Mouse (Mus musculus) induced T-regulatory cell, adult 2 months (primary cell): ENCODE results near the gene Mdm4.
"Not testable (repeated sequence)": the region's sequence is repeated elsewhere in the genome, so short reads cannot be mapped to it uniquely, and the experiment has no call there.

Experiments used
- DNase-seq: peaks from one replicate; pipeline ENCODE4 v3.0.0-alpha.2; 2012; ENCODE audit warnings: low read depth

Mdm4 gene

DNA sequence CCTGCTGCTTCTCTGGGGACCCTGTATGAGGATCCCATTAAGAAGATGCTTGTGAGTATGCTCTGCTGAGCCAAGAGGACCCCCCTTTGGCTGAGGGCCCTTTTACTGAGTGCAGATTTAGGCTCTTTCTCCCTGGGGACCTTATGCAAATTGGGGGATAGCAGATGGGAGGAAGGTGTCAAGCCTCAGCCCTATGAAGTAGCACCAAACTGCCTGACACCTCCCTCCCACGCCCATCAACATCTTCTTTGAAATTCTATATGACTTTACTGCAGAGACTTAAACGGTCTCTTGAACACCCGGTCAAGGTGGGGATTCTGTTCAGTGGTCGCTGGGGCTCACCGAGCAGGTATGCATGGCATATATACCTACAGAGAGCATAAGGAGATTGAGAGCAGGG lies 22.7 kb upstream of the Mdm4 start:
- DNase-seq: no peak

DNA sequence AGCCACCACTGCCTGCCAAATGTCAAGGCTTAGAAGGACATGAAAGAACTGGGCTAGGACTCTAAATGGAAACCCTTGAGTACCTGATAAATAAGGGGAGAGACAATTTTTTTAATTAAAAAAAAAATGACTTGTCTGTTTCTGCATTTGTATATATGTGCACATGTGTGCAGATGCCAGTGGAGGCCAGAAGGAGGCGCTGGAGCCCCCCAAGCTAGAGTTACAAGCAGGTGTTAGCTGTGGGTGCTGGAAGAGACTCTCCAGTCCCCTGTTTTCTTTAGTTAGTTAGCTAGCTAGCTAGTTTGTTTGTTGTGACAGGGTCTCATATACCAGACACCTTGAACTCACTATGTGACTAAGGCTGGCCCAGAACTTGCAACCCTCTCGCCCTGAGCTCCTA lies 21.5 kb upstream of the Mdm4 start:
- DNase-seq: no peak

DNA sequence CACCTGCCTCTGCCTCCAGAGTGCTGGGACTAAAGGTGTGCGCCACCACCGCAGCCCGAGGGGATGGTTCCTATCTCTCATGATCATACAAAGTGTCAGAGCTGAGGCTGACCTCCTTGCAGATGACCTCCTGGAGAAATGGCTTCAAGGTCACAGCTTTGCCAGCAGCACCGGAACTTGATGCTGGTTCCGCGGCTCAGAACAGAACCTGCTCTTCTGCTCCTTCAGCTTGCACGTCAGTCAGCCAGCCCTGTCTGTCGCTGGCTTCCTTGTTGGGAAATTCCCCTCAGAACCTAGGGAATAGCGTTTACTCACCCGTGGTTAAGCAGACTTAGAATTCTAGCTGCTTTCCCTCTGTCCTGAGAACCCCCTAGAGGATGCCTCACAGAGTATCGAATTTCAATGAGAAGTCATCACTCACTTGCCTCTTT lies 19.7 kb upstream of the Mdm4 start:
- DNase-seq: no peak

GRCm38 (mm10) chr1:133048690-133049089 lies 18.3 kb upstream of the Mdm4 start:
- DNase-seq: no peak

- DNase-seq: no peak
Measured at GRCm38 (mm10) chr1:133047575-133047974, 17.2 kb upstream of the Mdm4 start.

DNA sequence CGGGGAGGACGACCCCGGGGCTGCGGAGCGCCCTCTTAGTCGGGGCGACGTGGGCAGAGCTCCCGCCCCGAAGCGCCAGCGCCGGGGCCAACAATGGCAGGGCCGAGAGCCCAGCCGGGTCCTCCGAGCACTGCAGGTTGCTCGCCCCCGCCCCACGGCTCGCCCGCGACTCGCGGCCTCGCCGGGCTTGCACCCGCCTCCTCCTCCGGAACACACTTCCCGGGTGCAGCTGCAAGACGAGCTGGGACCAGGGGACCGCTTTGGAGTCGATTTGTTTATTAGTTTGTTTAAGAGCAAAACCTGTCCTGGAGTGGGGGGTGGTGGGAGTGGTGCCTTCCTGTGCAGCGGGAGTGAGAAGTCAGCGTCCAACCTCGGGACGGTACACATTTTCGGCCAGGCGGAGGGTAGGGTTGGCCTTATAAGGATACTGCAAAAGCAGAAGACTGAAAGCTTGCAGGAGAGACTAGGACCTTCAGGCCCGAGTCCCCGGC lies 16.1 kb upstream of the Mdm4 start:
- peak; percentile 66 for DNase-seq

- DNase-seq: peak; percentile 77
Measured at GRCm38 (mm10) chr1:133045861-133046440, 15.6 kb upstream of the Mdm4 start.

DNA sequence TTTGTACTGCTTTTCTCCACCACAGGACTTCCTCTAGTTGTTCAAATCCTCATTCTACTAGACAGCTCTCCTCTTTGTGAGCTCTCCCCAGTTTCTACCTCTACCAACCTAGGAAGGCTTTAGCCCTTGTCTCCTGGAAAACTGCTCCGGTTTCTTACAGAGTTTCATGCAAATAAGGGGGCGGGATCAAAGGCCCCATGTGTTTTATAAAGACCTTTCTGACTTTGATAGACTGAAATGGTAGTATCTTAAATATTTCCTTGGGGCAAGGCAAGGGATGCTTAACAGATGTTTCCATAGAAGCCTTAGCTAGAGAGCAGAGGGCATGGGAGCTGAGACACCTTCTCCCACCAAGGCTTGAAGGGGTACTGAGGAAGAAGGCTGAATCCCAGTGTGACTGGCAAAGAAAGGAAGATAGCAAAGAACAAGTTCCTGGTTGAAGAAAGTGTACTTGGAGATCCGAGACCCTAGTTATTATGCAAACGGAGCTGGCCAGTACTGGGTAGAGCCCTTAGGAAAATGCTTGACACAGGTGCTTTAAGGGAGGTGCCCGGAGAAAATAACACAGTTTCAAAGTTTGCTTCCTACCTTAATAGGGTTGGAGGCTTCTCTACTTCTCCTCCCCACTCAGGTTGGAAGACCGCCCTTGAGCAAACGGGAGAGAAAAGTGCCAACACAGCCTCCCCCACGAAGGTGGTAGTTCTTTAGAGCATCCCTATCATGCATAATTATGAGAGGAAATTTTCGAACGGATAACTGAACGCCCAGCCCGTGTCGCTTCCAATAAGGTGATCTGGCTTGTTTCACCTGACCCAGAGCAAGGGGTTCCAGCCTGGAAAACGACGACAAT lies 14.9 kb upstream of the Mdm4 start, which contains the start of gene Pik3c2b:
TSS of gene Pik3c2b (plus strand) at position 657 of the 850 bp plus-strand sequence.
- DNase-seq: peak; percentile 46

DNA sequence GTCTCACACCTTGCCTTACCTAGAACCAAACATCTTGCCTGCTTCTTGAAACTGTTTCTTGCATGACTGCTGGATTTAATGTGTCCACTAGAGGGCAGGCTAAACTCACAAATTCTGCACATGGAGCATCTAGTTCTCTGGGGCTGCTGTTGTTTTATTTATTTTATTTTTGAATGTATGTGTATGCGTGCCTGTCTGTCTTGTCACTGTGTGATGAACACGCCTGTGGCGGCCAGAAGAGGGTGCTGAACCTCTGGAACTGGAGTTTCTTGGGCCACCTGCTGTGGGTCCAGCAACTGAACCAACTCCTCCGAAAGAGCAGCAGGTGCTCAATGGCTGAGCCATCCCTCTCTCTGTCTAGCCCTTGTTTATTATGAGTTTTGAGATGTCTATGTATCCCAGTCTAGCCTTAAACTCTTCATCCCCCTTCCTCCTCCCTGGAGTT lies 9.2 kb upstream of the Mdm4 start:
- peak; percentile 92 for DNase-seq

DNA sequence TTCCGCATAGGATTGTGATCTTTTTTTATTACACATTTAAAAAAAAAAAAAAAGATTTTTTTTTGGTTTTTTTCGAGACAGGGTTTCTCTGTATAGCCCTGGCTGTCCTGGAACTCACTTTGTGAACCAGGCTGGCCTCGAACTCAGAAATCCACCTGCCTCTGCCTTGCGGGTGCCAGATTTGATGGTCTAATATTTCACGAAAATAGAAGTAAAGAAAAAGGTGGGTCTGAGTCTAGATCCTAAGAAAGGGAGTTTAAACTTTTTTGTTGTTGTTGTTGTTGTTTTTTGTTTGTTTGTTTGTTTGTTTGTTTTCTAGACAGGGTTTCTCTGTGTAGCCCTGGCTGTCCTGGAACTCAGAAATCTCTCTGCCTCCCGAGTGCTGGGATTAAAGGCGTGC lies 4.3 kb upstream of the Mdm4 start:
- DNase-seq: not testable (repeated sequence)

DNA sequence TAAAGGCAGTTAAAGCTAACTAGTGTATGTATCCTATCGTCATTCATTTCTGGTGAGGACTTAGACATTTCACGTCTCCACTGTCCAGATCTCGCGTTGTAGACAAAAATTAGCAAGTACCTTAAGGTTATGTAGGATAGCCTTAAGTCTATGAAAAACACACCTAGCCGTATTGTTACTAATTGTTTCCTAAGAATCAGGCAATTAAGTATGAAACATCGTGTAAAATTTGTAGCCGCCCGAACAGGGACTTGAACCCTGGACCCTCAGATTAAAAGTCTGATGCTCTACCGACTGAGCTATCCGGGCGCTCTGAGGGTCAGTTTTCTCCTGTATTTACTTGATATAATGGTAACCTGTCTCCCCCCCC lies 3.7 kb upstream of the Mdm4 start:
- no peak for DNase-seq

DNA sequence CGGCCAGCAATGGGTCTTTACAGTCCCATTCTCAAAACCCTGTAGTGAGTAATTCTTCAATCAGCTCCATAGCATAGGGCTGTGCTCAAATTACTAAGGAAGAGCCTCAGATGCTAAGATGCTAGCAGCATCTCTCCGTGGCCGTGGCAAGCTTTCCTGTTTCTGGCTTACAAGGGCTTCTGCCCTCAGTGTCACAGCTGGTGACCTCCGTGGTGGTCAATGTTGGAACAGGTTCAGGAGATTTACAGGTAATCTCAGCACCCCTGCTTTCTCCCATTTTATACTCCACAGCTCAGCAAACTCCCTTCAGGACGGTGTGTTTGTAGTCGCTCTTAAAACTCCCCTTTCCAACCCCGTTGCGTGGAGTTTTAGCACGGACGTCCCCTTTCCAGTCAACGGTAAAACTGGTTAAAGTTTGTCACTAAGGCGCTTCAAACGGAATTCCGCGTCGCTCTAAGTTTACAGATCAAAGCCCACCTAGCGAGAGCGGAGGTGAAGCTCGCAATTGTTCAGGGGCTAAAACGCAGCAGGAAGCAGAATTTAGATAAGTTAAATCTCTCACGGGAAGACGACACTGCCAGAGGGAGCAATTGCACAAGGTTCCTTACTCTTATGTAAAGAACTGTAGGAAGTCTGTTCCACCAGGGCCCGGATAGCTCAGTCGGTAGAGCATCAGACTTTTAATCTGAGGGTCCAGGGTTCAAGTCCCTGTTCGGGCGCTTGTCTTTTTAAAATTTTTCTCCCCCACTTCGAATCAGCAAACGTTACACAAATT lies 3.1 kb upstream of the Mdm4 start:
- peak; percentile 86 for DNase-seq

GRCm38 (mm10) chr1:133032981-133033315 lies 2.6 kb upstream of the Mdm4 start:
- DNase-seq: no peak

DNA sequence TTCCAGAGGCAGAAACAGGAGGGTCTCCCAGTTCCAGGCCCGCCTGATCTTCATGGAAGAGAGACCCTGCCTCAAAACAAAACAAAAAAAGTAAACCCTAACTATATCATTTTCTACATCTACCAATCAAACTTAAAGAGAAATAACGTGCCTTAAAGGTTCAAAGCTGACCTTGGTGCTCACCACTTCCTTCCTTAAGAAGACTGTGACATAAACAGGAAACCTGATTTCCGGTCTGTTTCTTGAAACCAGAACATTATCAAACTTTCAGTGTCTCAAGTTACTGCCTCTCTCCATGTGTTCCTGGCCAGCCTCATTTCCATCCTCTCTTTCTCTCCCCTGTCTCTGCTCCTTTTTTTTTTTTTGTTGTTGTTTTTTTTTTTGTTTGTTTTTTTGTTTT lies 617 bp downstream of the Mdm4 start:
- peak; percentile 80 for DNase-seq

DNA sequence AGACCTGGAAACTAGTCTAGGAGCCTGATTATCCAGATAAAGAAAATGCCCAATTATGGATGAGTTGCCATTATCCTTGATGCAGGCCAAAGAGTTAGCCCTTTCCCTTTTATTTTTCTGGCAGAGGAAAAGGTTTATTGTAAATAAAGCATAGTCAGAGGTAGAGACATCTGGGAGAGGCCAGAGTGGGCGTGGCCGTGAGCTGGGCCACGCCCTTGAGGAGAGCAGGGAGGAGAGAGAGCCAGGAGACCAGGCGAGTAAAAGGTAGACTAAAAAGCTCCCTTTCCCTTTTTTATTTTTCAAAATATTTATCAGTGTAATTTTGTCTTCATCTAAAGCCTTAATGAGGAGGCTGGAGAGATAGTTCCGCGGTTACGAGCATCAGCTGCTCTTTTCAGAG lies 2.4 kb downstream of the Mdm4 start:
- DNase-seq: no peak

DNA sequence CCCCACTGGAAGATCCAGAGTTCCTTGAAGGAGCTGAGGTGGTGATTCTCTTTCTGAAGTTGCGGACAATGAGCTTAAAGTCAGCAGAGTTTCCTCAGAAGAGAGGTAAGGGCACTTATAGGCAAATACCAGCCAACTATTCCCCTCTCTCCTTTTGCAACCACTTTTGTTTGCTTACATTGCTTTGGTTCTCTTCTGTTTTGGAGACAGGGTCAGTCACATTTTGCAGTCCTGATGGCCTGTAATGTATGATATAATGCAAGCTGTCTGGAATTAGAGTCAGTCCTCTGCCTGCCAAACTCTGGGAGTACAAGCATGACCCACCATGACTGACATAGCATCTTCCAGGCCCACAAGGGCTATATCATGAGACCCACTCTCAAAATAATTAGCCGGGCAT lies 3.2 kb downstream of the Mdm4 start:
- no peak for DNase-seq

- DNase-seq: not testable (repeated sequence)
Measured at GRCm38 (mm10) chr1:133025796-133026190, 4.6 kb downstream of the Mdm4 start.

GRCm38 (mm10) chr1:133025051-133025795 lies 5.1 kb downstream of the Mdm4 start:
- DNase-seq: peak; percentile 97

DNA sequence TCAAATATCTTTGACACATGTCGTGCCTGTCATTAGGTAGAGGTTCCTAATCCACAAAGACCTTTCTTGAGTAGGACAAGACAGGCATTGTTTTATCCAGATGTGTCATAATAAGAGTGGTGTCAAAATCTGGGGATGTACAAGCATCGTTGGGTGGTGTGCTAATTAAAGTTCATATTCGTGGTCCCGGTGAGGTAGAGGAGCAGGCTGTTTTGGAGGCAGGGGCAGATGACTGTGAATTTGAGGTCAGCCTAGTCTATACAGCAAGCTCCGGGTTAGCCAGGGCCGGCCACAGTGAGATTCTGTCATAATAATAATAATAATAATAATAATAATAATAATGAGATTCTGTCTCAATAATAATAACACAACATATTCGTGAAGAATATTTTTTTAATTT lies 5.9 kb downstream of the Mdm4 start:
- peak; percentile 36 for DNase-seq

- DNase-seq: not testable (repeated sequence)
Measured at GRCm38 (mm10) chr1:133023723-133024122, 6.6 kb downstream of the Mdm4 start.

GRCm38 (mm10) chr1:133021971-133022370 lies 8.4 kb downstream of the Mdm4 start:
- DNase-seq: not testable (repeated sequence)

DNA sequence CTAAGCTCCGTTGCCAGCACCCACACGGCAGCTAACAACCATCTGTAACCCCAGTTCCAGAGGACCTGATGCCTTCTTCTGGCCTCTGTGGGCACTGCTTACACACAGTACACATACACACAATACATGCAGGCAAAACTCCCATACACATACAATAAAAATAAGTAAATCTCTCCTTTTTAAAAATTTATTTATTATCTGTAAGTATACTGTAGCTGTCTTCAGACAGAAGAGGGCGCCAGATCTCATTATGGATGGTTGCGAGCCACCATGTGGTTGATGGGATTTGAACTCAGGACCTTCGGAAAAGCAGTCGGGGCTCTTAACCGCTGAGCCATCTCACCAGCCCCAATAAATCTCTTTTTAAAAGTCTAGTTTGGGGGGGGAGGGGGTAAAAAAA lies 9.0 kb downstream of the Mdm4 start:
- peak; percentile 37 for DNase-seq
